Mouse (Mus musculus) c-Kit-positive CD71-positive TER-119-positive erythroid progenitor cells, embryonic 14.5 days (primary cell): Measurements from ENCODE around the gene Dnajb14.
"Not testable (repeated sequence)": the region's sequence is repeated elsewhere in the genome, so short reads cannot be mapped to it uniquely, and the experiment has no call there.

Experiments used
- DNase-seq: peaks from one replicate; pipeline ENCODE4 v3.0.0-alpha.2; 2013; ENCODE audit warnings: low spot score

Gene Dnajb14

DNA sequence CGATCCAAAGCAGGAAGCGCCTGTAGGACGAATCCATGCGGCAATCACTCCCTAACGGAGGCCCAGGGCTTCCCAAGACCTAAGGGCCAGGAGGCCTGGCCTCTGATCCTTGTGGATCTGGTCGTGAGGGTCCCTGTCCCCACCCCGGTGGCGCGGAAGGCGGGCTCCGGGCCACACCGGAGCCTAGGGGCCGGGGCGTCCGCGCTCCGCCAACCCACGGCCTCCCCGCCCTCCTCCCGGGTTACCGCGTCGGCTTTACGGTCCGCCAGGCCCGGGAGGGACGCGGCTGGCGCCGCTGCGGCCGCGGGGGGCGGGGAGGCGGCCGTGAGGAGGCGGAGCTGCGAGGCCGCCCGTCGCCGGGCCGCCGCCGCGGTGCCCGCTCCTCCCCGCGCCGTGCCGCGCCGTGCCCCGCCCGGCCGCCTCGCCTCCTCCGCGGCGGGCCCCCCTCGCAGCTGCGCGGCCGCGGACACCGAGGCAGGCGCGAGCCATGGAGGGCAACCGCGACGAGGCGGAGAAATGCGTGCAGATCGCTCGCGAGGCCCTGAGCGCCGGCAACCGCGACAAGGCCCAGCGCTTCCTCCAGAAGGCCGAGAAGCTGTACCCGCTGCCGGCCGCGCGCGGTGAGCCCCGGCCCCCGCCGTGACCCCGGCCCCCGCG is at the start of gene Dnajb14:
Dnajb14 (plus strand) TSS at position 239 of the 657 bp plus-strand sequence.
- DNase-seq, result peak; percentile 61

DNA sequence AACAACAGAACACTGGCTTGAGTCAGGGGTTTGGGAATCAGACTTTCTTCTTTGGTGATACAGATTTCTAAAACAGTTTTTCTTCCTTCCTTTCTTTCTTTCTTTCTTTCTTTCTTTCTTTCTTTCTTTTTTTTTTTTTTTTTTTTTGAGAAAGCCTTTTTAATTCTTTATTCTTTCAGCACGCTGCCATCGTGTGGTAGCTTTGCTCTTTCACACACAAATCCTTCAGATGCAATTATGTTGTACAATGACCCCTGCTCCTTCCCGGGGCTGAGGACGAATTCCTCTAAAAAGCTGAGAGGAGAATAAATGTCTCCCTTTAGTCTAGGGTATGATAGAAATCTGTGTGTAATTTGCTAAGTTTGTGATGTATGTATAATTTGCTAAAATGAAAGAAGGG is 48.8 kb upstream of the Dnajb14 start:
- no peak for DNase-seq

DNA sequence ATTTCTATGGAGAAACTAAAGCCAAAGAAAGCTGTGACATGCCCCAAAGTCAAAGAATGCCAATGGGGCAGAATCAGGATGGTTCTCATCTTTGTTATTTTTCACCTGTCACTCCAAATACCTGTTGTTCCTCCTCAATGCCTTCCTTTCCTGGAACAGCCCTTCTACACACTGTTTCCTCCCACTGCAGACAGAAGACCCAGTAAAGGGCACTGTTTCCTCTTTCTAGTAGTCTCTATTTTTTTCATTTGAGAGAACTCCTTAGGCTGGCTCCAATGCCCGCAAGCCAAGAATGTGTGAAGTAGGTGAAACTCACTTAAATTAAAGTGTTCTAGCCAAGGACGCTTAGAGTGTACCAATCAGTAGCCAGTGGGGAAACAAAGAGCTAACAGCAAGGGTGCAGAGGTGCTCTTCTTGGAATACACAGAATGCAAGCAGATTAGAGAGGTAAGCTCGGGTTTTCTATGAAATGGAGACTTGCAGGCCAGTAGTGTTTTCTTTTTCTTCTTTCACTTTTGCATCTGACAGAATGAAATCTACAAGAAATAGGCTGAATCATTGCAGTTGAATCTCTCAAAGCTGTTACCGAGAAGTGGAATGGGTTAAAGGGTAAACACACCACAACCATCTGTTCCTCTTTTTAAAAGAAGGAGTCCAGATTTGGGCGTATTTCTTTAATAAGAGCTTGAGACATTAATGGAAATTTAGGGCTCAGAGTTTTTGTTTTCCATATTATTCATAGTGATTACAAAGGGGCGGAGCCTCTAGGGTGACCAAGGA is 46.6 kb upstream of the Dnajb14 start:
- no peak for DNase-seq

DNA sequence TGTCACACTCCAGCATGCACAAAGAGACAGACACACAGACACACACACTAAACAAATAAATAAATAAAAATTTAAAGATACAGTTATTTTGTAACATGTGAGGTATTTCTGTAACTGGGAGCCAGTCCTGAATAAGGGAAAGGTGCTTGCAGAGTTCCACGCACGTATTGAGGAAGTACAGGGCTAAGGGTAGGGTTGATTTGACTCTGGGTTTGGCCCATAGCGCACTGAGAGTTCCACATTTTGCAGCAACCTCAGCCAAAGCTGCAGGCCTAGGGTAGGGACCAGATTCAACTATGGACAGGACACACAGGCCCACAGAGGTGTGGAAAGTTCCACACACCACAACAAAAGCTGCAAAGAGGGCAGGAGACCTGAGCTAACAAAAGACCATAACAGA is 44.2 kb upstream of the Dnajb14 start:
- DNase-seq, result no peak

DNA sequence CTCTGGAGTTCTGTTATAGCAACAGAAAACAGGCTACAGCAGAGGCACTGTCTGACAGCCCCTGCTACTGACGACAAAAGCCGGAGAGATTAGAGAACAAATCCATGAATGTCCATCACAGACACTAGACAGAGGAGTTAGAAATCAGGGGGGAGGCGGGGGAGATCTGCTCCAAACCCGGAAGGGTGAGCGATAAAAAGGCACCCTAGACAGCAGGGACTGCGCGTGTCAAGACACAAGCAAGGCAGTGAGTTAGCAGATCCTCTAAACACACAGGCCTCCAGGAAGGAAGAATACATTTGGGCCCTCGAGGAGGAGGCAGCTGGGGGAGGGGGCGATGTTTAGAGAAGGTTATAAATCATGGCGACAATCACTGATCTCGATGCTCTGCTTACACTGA is 39.8 kb upstream of the Dnajb14 start:
- no peak for DNase-seq

DNA sequence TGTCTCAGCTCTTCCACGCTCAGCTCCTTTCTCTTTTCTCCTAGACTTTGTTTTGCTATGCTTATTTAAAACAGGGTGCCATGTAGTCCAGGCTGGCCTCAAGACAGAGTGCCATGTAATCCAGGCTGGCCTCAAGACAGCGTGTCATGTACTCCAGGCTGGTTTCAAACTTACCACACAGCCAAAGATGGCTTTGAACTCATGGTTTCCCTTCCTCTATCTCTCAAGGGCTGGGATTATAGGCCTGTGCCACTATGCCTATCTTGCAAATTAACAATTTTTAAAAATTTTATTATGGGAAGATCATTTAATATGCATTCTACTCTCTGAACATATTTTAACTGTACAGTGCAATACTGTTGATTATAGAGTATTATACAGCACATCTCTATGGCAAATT is 36.3 kb upstream of the Dnajb14 start:
- DNase-seq, result no peak

DNA sequence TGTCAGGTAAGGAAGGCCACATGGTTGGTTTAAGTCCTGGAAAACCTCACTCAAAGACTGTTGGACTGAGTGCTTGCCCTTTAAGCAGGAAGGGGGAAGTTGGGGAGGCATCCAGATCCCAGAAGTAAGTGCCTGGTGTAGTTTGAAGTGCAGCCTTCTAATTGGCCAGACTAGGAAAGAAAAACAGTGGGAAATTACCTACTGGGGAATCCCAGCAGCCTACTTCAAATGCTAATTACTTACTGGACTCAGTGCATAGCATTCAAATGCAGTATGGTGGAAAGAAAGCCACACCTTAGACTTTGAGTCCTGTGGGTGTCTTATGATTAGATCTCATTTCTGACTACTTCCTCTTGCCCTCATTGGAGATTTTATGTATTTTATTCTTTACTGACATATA is 34.3 kb upstream of the Dnajb14 start:
- no peak for DNase-seq

DNA sequence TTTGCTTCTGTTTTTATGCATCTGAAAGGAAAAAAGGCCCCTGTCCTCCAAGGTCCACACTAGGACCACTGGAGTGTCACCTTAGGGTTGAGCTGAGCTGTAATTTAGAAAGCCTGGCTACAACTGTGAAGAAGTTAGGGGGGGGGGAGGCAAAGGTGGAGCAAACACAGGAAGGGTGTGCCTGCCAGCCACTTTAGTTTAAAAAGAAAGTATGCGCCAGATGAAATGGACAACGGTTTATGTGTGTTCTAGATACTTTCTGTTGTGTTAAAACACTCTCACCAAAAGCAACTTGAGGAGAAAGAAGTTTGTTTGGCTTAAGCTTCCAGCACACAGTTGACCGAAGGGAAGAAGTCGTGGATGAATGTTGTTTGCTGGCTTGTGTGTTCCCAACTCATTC is 33.8 kb upstream of the Dnajb14 start:
- DNase-seq, result no peak

DNA sequence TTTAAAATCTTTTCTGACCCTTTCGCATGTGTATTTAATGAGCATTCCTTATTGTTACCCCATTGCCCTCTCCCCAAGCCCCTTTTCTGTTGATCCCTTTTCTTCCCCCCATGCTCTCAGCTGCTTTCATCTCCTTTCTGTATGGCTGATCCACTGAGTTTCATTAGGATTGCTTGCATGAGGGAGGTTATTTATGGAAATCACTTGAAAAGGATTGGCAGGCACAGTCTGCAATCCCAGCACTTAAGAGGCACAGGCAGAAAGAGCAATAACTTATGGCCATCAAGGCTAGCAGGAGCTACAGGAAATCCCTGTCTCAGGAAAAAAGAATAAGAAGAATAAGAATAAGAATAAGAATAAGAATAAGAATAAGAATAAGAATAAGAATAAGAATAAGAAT is 30.9 kb upstream of the Dnajb14 start:
- no peak for DNase-seq

DNA sequence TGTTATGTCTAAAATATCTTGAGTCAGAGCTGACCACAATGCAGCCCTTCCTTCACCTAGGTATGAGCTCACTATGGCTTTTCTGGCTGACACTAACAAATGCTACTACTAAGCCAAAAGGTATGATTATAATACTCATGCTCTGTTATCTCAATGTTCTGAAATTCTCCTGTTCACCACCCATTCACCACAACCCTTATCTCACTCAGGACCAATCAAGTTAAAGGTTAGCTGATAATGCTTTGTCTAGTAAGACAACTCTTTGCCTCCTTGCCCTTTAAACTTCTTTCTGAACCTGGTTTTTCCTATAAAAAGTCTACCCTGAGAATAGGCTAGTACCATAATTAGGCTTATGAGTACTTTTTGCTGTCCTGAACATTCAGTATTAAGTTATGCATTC is 29.3 kb upstream of the Dnajb14 start:
- no peak for DNase-seq

DNA sequence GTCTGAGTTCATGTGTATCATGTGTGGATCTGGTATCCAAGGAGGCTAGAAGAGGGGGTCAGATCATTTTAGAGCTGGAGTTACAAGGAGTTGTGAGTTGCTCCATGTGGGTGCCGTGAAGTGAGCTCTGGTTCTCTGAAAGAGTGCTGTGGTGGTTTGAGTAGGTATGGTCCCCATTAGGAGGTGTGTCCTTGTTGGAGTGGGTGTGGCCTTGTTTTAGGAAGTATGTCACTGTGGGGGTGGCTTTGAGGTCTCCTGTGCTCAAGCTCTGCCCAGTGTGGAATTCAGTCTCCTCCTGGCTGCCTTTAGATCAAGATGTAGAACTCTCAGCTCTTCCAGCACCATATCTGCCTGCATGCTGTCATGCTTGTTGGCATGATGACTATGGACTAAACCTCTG is 24.5 kb upstream of the Dnajb14 start:
- DNase-seq, result no peak

DNA sequence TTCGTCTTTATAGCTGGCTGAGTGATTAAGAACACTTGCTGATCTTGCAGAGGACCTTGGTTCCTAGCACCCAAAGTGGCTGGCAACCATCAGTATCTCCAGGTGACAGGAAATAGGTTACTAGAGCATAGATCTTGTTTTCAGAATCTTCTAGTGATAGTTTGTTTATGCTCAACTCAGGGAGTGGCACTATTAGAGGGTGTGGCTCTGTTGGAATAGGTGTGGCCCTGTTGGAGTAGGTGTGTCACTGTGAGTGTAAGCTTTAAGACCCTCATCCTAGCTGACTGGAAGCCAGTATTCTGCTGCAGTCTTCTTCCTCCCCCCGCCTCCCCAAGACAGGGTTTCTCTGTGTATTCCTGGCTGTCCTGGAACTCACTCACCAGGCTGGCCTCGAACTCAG is 23.2 kb upstream of the Dnajb14 start:
- no peak for DNase-seq

DNA sequence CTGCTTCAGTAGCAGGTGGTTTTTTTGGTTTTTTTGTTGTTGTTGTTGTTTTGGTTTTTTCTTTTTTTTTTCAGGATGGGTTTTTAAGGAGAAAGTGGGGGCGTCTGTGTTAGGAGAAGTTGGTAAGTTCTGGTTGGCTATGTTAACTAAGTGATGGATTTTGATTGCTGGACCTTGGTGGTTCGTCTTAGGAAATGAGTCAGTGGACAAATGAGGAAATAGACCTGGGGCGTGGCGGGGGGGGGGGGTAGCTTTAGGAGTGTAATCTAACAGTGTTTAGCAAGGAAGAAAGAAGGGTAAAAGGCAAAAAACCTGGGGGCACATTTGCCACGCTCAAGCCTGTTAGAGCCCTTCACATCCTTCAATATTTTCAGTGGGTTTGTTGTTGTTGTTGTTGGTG is 20.9 kb upstream of the Dnajb14 start:
- no peak for DNase-seq

DNA sequence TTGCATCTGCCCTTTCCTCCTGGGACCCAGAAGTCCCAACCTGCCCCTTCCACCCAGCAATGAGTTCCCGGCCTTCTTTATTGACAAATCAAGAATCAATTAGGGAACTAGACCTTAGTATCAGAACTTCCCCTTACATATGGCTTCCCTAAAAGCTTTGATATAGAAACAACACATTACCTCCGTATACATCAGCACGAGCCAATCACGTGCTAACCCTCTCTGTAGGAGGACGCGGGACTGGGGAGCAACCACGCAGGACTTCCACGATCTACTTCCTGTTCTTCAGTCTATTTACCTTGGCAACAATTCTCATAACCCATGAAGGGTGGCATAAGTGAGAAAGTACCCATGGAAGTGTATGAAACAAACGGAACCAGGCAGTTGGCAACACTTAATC is 19.1 kb upstream of the Dnajb14 start:
- DNase-seq, result no peak

DNA sequence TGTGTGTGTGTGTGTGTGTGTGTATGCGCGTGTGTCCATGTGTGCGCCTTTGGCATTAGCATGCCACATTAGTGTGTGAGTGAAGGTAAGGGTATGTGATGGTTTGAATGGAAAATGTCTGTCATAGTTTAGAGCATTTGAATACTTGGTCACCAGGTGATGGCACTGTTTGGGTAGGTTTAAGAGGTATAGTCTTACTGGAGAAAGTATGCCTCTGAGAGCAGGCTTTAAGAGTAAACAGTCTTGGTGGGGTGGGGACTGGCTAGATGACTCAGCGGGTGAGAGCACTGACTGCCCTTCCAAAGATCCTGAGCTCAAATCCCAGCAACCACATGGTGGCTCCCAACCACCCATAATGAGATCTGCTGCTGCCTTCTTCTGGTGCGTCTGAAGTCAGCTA is 17.8 kb upstream of the Dnajb14 start:
- no peak for DNase-seq

DNA sequence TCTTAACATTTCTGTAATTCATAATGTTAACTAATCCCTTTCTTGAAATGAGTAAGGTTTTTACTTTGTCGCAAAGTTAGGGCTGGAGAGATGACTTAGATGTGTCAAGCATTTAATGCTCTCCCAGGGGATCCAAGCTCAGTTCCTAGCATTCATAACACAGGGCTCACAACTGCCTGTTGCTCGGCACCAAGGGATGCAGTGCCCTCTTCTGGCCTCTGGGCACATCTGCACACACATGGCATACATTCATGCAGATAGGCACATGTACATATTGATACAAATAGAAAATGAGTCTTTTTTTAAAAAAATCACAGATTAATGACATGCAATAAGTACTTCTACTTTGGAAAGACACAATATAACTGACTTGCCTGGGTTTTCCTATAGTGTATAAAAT is 16.3 kb upstream of the Dnajb14 start:
- DNase-seq, result no peak

DNA sequence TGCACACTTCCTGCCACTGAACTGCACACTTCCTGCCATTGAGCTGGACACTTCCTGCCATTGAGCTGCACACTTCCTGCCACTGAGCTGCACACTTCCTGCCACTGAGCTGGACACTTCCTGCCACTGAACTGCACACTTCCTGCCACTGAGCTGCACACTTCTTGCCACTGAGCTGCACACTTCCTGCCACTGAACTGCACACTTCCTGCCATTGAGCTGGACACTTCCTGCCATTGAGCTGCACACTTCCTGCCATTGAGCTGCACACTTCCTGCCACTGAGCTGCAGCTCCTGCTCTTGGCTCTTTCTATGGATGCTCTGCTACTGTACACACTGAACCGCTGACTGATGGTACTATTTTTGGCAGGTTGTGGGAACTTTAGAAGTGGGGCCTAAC is 14.5 kb upstream of the Dnajb14 start:
- DNase-seq, result not testable (repeated sequence)

DNA sequence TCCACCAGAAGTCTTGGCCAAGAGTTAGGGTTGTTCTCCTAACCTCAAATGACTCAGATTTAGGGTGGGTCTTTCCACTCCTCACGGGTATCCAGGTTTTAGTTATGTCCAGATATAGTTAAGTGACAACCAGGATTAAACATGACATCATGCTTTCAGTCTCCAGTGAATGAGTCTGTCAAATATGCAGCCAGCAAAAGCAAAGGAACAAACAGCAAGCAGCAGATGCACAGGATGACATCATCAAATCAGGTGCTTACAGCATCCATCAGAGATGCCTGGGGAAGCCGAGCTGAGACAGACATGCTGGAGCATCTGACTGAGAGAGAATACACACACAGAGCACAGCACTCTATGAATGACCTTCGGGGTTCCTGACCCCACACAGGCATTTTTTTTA is 12.1 kb upstream of the Dnajb14 start:
- DNase-seq, result no peak

DNA sequence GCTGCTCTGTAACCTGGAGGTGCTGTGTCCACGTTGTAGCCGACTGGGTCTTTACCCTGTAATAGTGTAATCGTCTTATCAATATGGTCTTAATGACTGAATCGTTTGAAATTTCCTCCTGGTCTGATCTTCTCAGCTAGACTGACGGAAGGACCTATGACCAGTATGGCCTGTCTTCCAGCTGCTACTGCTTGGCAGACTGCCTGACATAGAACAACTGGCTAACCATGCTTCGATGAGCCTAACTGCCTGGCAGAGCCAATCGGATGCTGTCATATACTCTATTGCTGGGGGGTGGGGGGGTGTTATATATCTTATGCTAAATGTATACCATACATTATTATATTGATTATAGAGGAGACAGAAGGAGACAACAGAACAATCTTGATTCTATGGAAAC is 11.4 kb upstream of the Dnajb14 start:
- no peak for DNase-seq

DNA sequence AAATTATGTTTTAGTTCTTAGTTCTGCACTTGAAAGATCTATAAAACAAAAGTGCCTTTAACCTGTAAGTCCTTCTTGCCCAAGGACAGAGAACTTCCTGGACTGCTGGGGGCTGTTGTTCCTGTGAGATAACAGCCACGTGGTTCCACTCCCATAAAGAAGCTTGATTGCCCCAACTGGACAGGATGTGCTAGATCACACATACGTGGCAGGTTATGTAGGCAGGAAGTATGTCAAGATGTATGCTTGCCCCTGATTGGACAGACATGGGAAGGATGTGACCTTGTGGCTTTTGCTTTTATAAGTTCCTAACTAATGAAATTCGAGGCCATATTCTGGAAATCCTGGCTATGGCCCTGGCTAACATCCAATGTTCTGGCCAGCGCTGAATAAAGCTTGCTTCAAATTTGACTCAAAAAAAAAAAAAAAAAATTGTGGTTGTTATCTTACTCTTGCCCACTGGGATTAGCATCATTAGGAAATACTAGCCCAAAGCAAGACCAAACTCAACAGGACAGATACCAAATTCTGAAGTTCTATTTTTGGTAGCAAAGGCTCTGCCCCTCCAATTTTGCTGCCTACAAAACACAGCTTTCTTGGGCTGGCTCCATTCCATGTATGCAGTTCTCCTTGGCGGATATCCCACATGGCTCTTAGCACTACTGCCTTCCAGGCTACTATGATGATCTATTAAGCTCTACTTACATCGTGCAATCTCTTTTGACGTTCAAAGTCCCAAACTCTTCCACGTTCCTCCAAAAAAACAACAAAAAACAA is 6.9 kb upstream of the Dnajb14 start:
- DNase-seq, result no peak

DNA sequence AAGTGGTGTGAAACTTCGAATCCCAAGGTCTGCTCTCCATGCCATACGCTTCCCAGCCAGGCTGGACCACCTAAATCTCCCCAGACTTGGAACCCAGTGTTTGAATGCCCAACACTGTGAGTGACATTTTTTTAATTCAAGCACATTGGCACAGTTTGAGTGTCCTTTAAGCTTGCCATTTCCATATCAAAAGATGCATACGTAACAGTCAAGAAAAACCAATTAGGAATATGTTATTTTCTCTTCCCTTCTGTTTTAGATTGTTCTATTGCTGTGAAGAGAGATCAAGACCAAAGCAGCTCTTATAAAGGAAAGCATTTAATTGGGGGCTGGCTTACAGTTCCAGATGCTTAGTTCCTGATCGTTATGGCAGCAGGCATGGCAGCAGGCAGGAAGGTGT is 6.0 kb upstream of the Dnajb14 start:
- DNase-seq, result no peak

DNA sequence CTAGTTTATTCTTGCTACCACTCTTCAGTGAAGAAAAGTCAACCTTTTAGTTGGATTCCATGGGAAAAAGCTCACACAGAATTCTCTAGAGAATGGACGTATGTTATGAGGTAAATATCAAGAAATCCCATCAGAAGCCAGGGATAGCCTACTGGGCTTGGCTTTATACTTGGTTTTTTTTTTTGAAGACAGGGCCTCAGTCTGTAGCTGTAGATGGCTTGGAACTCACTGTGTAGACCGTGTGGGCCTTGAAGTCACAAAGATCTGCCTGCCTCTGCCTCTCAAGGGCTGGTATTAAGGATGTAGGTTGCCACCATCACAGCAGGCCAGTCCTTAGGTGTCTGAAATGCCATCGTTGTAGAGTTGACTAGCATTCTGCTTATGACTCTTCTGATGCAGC is 4.9 kb upstream of the Dnajb14 start:
- no peak for DNase-seq
